Mouse (Mus musculus) lung, postnatal 0 days (tissue): ENCODE measurements at regions not wholly inside any gene's neighbourhood (a gene's known extent, or its start where the extent isn't known, plus 50 kb on each side); places are given as distances from the start of the nearest gene placed in this dataset.

ENCODE experiments used
- CTCF ChIP-seq: IDR thresholded peaks from 2 replicates; pipeline ENCODE4 v1.5.1; 2016; ENCODE audit warnings: antibody characterized with exemption, mild to moderate bottlenecking
- EP300 ChIP-seq: IDR thresholded peaks from 2 replicates; pipeline ENCODE4 v1.6.1; 2016; ENCODE audit warnings: antibody characterized with exemption, mild to moderate bottlenecking, control low read depth

- TF ChIP-seq CTCF (no peak), EP300 (no peak)
These were observed 268.3 kb upstream of the Gcfc2 start for GRCm38 (mm10) chr6:81655205-81655604.
